ENCODE assay signal across 10 mouse cellular contexts in the genomic region with DNA sequence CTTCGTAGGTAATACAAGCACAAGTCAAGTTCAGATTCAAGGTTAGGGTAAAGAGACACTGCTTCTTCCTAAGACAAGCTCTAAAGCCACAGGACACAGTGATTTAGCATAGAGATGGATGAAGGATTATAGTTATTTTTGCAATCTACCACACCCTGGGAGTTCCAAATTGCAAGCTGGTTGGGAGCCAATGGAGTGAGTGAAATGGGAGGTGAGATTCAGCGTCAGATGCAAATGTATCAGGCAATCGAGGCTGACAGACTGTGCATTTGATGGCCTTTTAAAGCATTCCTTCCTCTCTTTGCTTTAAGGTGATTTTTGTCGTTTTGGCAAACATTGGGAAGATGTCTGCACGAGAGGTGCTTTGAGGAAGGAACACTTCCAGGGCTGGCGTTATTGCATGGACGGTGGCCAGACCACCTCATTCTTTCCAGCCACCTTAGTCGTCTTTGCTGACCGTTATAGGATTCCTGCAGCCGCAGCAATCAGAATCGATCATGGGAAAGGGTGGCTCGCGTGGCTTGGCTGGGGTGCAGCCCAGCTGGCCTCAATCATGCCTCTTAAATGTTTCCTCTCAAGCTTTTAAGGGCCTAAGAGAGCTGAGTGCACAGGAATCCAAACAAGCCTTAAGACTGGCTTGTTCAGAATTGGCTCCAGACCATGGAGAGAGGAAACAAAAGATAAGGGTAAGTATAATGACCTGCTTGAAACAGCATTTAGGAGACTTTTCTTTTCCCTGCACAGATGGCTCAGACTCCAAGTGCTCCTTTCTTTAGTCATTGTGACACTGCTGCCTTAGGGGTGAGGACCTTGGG.
DNase-seq lines count a peak whose midpoint lies in the region; ATAC-seq and TF ChIP-seq lines count a peak whose summit lies in the region.
"Had no signal": no experiment of that assay in that cellular context is flagged by ENCODE, and none has a peak within 500 bp of the region (broad histone marks: within the 10 kb centered on the region; RNA-seq: fewer than 3 reads in every experiment).

No protein-coding gene starts in this region.

- no peak for TF ChIP-seq POLR2A in brain, embryonic 14.5 days (IDR thresholded peaks at IDR 0.05; ENCODE audit: borderline replicate concordance, extremely low read depth, insufficient read depth, insufficient read length, poor library complexity, severe bottlenecking)

- H3K4me2 ChIP-seq in hindbrain, embryonic 15.5 days, result no peak overlapping the region
- H3K4me2 ChIP-seq in hindbrain, embryonic 14.5 days (replicated peaks), result no peak overlapping the region
- H3K4me2 ChIP-seq in embryonic facial prominence, embryonic 11.5 days (ENCODE audit: low read depth, low read length), result no peak overlapping the region
- H3K4me2 ChIP-seq in lung, embryonic 14.5 days, result peak overlapping the region; percentile 33
- H3K4me2 ChIP-seq: liver, embryonic 13.5 days had no signal

- H3K9ac ChIP-seq in hindbrain, embryonic 15.5 days, result no peak overlapping the region
- no peak overlapping the region for H3K9ac ChIP-seq in hindbrain, embryonic 14.5 days
- H3K9ac ChIP-seq in embryonic facial prominence, embryonic 11.5 days (replicated peaks; ENCODE audit: low read length), result no peak overlapping the region
- no peak overlapping the region for H3K9ac ChIP-seq in lung, embryonic 14.5 days
- H3K9ac ChIP-seq: liver, embryonic 13.5 days had no signal

- H3K4me1 ChIP-seq in hindbrain, embryonic 15.5 days (replicated peaks), result peaks cover 9% of the 10 kb centered on the region; the same call in 1 of the 2 replicates
- H3K4me1 ChIP-seq in hindbrain, embryonic 14.5 days (replicated peaks; ENCODE audit: control insufficient read depth, insufficient read depth, low read length), result no peaks in the 10 kb centered on the region; the same call in 1 of the 2 replicates
- H3K4me1 ChIP-seq in embryonic facial prominence, embryonic 11.5 days (ENCODE audit: control insufficient read depth, insufficient read depth, low read length), result no peaks in the 10 kb centered on the region
- peaks cover 11% of the 10 kb centered on the region; the same call in 1 of the 2 replicates for H3K4me1 ChIP-seq in lung, embryonic 14.5 days (ENCODE audit: insufficient read depth)
- H3K4me1 ChIP-seq: liver, embryonic 13.5 days had no signal

- H3K4me3 ChIP-seq in hindbrain, embryonic 15.5 days, result no peak overlapping the region
- H3K4me3 ChIP-seq in hindbrain, embryonic 14.5 days (replicated peaks; ENCODE audit: low read length), result no peak overlapping the region
- no peak overlapping the region for H3K4me3 ChIP-seq in embryonic facial prominence, embryonic 11.5 days (ENCODE audit: low read depth, low read length)
- no peak overlapping the region for H3K4me3 ChIP-seq in lung, embryonic 14.5 days (ENCODE audit: low read depth, low read length)
- H3K4me3 ChIP-seq: liver, embryonic 13.5 days had no signal

- TF ChIP-seq CTCF in brain, embryonic 14.5 days (IDR thresholded peaks at IDR 0.05; ENCODE audit: borderline replicate concordance, extremely low read depth, insufficient read depth, insufficient read length), result no peak
- no peak for TF ChIP-seq CTCF in lung, embryonic 14.5 days (IDR thresholded peaks at IDR 0.05; ENCODE audit: low read depth)

- H3K27me3 ChIP-seq in hindbrain, embryonic 15.5 days, result no peaks in the 10 kb centered on the region
- no peaks in the 10 kb centered on the region for H3K27me3 ChIP-seq in hindbrain, embryonic 14.5 days (ENCODE audit: control insufficient read depth, insufficient read depth, low read length)
- H3K27me3 ChIP-seq in embryonic facial prominence, embryonic 11.5 days (ENCODE audit: control insufficient read depth, insufficient read depth, low read length), result no peaks in the 10 kb centered on the region
- H3K27me3 ChIP-seq in lung, embryonic 14.5 days (ENCODE audit: insufficient read depth, low read length), result no peaks in the 10 kb centered on the region
- H3K27me3 ChIP-seq: liver, embryonic 13.5 days had no signal

- DNase-seq in hindbrain, embryonic 14.5 days (ENCODE audit: low spot score), result no peak
- DNase-seq in brain, embryonic 14.5 days (ENCODE audit: low read depth), result peak; percentile 73
- peak; percentile 73 for DNase-seq in embryonic facial prominence, embryonic 11.5 days (ENCODE audit: low spot score)
- DNase-seq in lung, embryonic 14.5 days, result peak; percentile 88
- no peak for DNase-seq in spleen, postnatal 36 days (ENCODE audit: low spot score in 2 of 2)
- DNase-seq in liver, result no peak
- DNase-seq: cerebellum, adult 2 months; liver, embryonic 13.5 days had no signal

- H3K9me3 ChIP-seq in hindbrain, embryonic 15.5 days, result no peaks in the 10 kb centered on the region
- peaks cover 13% of the 10 kb centered on the region; the same call in 1 of the 2 replicates for H3K9me3 ChIP-seq in hindbrain, embryonic 14.5 days (ENCODE audit: control insufficient read depth, low read length)
- no peaks in the 10 kb centered on the region for H3K9me3 ChIP-seq in embryonic facial prominence, embryonic 11.5 days (replicated peaks; ENCODE audit: control insufficient read depth, low read length)
- peaks cover 4% of the 10 kb centered on the region; the same call in 1 of the 2 replicates for H3K9me3 ChIP-seq in lung, embryonic 14.5 days (ENCODE audit: low read depth, low read length)
- H3K9me3 ChIP-seq: liver, embryonic 13.5 days had no signal

- WGBS in hindbrain, embryonic 15.5 days, result 32% methylated on average over 13 of the region's 13 CpGs
- 32% methylated on average over 13 of the region's 13 CpGs for WGBS in hindbrain, embryonic 14.5 days
- WGBS in embryonic facial prominence, embryonic 11.5 days, result 30% methylated on average over 13 of the region's 13 CpGs
- 14% methylated on average over 13 of the region's 13 CpGs for WGBS in lung, embryonic 14.5 days

- no peaks in the 10 kb centered on the region for H3K36me3 ChIP-seq in hindbrain, embryonic 15.5 days
- H3K36me3 ChIP-seq in hindbrain, embryonic 14.5 days (replicated peaks; ENCODE audit: control insufficient read depth, insufficient read depth), result no peaks in the 10 kb centered on the region
- H3K36me3 ChIP-seq in embryonic facial prominence, embryonic 11.5 days (replicated peaks; ENCODE audit: control insufficient read depth, insufficient read depth, low read depth, low read length), result no peaks in the 10 kb centered on the region
- no peaks in the 10 kb centered on the region for H3K36me3 ChIP-seq in lung, embryonic 14.5 days (ENCODE audit: insufficient read depth)
- H3K36me3 ChIP-seq: liver, embryonic 13.5 days had no signal

- 0 out of 2 replicates have a peak, but pooled peaks have one; percentile 34 for ATAC-seq in hindbrain, embryonic 15.5 days (ENCODE audit: low FRiP score, low read depth)
- ATAC-seq in hindbrain, embryonic 14.5 days (ENCODE audit: low FRiP score), result no peak
- peak; percentile 59; the same call in 1 of the 2 replicates for ATAC-seq in embryonic facial prominence, embryonic 11.5 days (replicated peaks; ENCODE audit: insufficient number of reproducible peaks, low FRiP score, low TSS enrichment, low read depth)
- peak; percentile 96 for ATAC-seq in lung, embryonic 14.5 days (ENCODE audit: insufficient read depth)
- ATAC-seq in cerebellum, adult (ENCODE audit: insufficient number of reproducible peaks, low FRiP score, low TSS enrichment), result no peak

- H3K27ac ChIP-seq in hindbrain, embryonic 15.5 days (replicated peaks), result no peak overlapping the region
- H3K27ac ChIP-seq in hindbrain, embryonic 14.5 days, result no peak overlapping the region
- no peak overlapping the region for H3K27ac ChIP-seq in embryonic facial prominence, embryonic 11.5 days (replicated peaks; ENCODE audit: low read depth, low read length)
- H3K27ac ChIP-seq in lung, embryonic 14.5 days (ENCODE audit: low read depth), result no peak overlapping the region
- H3K27ac ChIP-seq: liver, embryonic 13.5 days had no signal

Comparison
In these comparisons a context has a peak if more than half of its experiments do, and no peak if none do; other contexts are left out.
1. ATAC-seq: peak in hindbrain, embryonic 15.5 days (single experiment), embryonic facial prominence, embryonic 11.5 days (single experiment) and lung, embryonic 14.5 days (single experiment); none in hindbrain, embryonic 14.5 days (single experiment) and cerebellum, adult (single experiment).
2. DNase-seq: peak in brain, embryonic 14.5 days (single experiment), embryonic facial prominence, embryonic 11.5 days (single experiment) and lung, embryonic 14.5 days (single experiment); none in hindbrain, embryonic 14.5 days (single experiment), spleen, postnatal 36 days (0 of 2) and liver (single experiment).